Mouse (Mus musculus) embryo, embryonic 10 days (tissue): ENCODE measurements around the gene Zcchc2.

ENCODE experiments used
- DNase-seq: peaks from one replicate; pipeline ENCODE4 v3.0.0-alpha.2; 2015; ENCODE audit warnings: low spot score

Gene Zcchc2

DNA sequence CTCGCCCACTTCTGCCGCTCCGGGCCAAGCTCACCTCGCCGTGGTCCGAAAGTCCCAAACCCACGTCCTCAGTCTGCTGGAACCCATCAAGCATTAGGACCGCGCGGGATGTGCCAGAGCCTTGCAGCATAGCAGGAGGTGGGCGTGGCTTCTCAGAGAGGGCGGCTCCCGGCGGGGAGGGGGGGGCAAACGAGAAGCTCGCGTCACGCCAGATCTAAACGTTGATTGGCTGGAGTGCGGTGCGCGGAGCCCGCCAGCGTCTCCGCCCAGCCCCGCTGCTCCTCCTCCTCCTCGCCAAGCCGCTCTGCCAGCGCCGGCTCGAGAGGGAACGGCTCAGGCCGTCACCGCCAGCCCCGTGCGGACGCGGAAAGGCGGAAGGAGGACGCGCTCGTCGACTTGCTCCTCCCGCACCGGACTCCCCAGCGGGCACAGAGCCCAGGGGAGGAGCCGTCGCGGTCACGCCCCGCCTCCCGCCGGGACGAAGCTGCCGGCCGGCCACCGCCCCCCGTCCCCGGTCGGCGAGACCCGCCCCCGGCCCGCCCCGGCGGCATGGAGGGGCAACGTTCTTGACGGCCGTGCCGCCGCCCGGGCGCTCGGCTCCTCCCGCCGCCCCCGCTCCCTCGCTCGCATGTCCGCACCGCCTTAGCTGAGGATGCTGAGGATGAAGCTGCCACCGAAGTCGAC, at the start of gene Zcchc2:
TSS of gene Zcchc2 (plus strand) at position 269 of the 684 bp plus-strand sequence.
- peak; percentile 98 for DNase-seq

DNA sequence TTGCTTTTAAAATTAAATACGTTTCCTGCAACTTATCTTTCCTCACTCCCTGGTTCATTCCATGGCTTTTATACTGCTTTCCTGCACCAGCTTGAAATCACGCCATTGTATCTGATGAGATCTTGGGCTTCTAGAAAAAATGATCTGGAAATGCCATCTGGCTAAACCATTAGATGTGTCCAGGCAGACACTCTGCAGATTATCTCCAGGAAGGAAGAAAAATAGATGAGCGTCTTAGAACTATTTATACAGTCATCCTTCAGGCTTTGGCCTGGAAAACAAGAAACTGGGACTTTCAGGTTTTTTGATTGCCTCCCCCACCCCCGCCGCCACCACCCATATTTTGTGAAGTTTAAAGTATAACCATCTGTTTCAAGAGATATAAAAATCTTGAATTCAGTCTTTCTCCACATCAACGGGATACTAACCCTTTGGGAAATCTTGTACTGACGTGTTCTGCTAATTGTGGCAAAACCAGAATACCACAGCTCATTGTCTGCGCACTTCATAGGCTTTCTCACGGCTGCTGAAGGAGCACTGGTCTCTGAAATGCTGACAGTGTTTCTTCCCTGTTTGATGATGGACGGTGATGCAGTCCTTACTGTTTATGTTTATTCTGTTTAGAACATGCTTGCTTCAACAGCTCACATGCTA, 45.2 kb upstream of the Zcchc2 start:
- no peak for DNase-seq

DNA sequence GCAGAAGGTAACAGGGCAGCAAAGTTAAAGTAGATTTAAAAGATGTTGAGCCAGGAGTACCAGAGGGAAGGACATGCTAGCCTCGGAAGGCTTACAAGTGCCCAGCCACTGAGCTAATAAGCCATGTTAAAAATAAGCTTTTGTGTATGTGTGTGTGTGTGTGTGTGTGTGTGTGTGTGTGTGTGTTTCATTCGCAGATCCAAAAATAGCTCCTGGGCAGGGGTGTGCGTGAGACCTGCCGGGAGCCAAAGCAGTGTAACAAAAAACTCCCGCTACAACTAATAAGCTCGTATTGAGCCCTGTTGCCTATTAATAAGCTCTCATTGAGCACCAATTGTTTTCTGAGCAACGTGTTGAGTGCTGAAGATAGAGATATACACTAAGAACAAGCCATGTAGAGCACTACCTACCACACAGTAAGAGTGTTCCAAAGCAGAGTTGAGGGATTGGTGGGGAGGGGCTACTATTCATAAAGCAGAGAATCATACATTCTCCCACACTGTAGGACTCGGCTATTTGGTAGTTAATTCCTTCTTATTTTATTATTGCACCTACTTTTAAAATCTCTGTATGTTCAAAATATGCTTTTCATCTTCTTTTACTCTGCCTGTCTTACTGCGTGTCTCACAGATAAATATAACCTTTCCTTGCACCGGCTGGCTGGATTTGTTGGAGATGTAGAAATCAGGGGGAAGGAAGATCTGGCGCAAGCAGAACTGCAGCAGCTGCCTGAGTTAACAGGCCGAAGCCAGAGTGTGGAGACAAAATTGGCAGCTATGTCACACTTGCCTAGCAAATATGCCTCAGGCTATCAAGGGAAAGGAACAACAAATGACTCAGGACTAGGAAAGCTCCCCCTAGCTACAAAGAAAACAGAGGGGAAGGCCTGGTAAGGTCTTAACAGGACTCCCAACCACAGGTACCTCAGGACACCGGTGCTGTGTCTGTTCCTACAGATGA, 43.3 kb upstream of the Zcchc2 start:
- peak; percentile 20 for DNase-seq

- DNase-seq = no peak
Observed at GRCm38 (mm10) chr1:105948352-105948751, 41.9 kb upstream of the Zcchc2 start.

DNA sequence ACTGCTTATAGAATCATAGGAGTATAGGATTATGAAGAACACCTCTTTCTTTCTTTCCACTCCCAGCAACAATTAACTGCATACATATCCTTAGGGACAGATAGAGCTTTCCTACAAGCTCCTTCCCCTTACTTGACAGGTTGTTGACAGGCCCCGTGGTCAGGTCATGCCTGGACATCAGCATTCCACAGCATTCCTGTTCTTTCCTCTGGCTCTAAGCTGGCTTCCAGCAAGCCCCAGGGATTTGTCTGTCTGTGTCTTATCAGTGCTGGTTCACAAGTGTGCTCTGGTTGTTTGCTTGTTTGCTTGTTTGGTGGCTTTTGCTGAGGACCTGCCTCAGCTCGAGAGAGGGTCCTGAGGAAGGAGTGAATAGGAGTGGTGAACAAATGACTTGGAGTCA, 36.6 kb upstream of the Zcchc2 start:
- no peak for DNase-seq

DNA sequence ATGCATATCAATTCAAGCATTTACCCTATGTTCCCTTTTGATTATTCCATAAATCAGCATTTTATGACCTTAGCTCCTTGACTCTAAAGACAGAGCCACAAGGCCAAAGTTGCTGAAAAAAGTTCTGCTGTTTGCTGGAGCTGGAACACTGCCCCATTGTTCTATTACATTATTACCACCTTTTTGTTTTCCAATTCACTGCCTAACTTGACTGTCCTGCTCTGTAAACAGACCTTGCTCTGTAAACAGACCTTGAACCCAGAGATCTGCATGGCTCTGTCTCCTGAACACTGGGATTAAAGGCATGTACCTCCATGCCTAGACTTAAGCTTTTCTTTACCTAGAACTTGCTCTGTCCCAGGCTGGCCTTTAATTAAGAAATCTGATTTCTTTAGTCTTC, 36.2 kb upstream of the Zcchc2 start:
- no peak for DNase-seq

DNA sequence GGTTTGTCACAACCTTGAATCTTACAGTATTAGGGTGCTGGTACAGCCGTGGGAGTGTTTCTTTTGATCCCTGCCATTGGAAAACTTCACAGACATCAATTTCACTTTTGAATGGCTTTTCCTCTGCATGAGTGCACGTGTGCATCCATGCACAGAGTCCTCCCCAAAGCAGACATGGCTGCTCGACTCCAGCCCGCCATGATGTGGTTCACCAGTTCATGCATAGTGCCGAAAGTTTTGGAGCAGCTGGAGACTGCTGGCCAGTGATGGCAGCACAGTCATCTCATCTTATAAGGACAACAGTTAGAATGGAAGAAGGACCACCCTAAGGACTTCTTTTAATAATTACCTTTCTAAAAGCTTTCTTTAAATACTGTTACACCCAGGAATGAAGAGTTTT, 34.1 kb upstream of the Zcchc2 start:
- DNase-seq = no peak

- DNase-seq = no peak
Observed at GRCm38 (mm10) chr1:105961472-105961871, 28.7 kb upstream of the Zcchc2 start.

DNA sequence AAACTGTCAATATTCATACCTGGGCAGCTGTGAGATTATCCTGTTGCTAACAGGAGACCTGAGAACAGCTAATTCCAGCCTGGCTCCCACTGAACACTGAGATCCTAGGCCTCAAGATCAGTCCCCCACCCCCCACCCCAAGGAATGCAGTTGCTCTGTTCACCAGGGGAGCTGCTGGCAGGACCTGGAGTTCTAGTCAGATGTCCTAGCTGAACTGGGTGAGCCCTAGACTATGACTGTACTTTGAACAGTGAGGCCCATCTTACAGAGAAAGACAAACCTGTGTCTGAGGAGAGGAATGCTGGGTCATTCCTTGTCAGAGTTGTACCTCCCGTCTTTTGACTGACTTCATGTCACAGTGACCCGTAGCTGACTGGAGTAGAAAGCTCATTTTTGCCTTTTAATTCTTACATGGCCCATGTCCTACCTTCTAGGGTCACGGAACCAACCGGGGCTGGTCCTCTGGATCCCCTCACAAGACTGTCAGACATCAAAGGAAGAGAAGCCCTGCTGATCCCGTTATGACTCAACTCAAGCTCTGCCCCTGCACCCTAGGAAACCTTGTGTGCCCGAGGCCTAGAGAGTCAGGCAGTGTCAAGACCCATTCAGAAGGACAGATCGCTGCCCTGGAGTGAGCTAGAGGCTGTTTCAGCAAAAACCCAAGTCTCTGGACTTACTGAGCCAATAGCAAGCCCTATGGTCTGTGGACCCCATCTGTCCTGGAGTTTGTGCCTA, 28.0 kb upstream of the Zcchc2 start:
- no peak for DNase-seq

DNA sequence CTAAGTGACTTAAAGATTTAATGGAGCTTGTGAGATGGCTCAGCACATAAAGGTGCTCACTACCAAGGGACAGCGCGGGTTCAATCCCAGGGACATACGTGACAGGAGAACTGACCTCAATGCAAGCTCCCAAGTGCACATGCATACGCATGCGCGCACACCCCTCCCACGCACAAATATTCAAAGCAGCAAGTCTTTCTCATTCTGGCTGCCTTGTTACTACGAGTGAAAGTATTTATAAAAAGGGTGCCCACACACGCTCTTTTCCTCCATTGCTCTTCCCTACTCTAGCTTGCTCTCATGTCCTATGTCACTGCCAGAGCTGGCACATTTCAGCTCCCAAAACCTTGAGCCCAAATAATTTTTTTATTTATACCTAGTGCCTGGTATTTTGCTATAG, 27.4 kb upstream of the Zcchc2 start:
- DNase-seq = no peak

DNA sequence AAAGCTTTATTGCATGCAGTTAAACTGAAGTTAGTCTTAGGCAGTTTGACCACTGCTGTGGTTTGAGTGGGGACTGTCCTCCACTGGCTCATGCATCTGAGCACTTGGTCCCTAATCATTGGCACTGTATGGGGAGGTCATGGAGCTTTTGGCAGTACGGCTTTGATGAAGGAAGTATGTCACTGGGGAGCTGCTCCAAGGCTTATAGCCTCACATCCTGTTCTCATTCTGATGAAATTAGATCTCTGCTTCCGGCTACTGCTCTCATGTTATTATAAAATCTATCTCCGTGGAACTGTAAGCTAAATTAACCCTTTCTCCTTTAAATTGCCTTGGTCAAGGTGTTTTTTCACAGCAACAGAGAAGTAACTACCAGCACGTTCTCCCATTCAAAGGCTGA, 25.7 kb upstream of the Zcchc2 start:
- DNase-seq = no peak

DNA sequence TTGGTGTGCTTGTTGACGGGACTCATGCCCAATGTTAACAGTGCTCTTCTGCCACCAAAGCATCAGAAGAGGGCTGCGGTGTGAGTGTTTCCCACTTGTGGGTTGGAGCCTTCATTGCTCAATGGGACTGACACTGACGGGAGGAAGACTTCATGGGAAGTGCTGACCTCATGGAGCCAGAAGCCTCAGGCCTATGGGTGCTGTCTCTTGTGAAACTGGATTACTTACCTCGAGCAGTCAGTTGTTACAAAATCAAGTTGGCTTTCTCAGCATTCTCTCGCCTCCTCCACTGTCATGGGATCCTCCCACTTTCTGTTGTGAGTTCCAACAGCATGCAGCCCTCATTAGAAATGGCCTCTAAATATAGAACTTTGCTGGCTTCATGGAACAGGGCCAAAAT, 25.0 kb upstream of the Zcchc2 start:
- DNase-seq = no peak

DNA sequence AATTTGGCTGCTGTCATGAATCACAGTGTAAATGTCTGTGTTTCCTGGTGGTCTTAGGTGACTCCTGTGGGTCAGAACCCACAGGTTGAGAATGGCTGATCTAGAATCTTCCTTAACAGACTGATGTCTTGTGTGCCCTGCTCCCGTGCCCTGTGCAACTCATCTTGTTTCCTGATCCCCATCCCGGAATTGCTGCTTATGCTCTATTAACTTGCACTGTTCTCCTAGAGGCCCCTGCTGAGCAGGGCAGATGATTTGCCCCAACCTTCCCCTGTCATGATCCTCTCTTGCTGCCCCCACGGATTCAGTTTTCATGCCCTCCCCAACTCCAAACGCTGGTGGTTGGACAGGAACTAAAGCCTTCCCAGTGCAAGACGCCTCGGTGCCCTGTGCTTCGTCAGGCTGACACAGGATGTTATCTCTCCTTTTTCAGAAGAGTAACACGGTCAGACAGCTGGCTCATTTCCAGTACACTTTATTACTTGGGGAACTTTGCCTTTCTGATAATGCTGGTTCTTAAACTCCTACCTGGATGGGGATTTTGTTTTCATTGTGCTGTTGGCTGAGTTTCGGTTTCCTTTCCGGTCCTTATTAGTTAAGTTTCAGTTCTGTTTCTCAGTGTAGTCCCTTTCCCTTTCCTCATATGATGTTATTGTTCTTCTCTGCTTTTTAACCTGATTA, 18.6 kb upstream of the Zcchc2 start:
- peak; percentile 28 for DNase-seq

GRCm38 (mm10) chr1:105974023-105974422, 16.2 kb upstream of the Zcchc2 start:
- no peak for DNase-seq

DNA sequence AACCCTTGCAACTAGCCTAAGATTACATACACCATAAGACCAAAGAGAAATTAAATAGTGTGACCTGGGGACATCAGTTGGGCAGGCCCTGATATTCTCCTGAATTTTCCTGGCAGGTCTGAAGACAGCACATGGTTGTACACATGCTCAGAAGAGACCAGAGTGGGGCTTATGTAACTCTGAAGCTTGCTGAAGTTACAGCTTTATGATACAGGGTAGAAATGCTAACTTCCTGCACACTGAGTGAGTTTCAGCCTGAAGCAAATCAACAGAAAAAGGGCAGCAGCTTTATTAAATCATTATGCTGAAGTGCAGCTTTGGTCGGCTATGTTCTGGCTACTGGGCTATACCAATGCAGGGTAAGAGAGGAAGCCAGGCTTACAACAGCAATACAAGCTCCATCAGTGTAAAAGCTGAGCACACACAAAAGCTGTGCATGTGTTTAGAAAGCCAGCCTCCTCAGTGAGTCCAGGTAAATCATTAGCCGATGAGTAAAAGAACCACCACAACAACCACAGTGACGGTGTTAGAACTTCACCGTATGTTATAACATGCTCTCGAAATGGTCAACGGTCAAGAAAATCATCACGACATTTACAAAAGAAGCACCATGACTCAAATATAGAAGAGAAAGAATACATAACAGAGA, 12.6 kb upstream of the Zcchc2 start:
- no peak for DNase-seq

GRCm38 (mm10) chr1:105980849-105981610, 9.2 kb upstream of the Zcchc2 start:
- DNase-seq = peak; percentile 55

GRCm38 (mm10) chr1:105982496-105983364, 7.5 kb upstream of the Zcchc2 start:
- DNase-seq = no peak

GRCm38 (mm10) chr1:105984172-105984571, 6.0 kb upstream of the Zcchc2 start:
- DNase-seq = no peak

DNA sequence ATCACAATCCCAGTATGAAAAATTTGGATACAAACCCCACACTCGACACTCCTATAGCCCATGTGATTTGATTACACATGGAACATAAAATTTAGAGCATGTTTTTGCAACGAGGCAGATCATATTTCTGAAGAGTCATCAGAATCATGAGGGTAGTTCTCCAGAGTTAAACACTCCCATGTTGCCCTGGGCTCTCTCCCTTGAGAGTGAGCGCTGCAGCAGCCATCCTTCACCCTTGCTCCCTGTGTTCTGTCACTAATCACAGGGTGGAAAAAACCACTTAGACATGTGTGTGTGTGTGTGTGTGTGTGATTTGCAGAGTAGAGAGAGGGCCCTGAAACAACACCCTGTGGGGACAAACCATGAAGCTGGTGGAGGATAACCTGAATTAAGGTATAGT, 2.0 kb upstream of the Zcchc2 start:
- DNase-seq = no peak
